Mouse (Mus musculus): ENCODE data around the gene Cyth4. TPM values are rescaled to one million over a fixed set of nuclear protein-coding genes. Genes with fewer than 3 reads are reported as not detected.
A peak's percentile ranks its signal among the peaks of the same experiment; 100 is the strongest.

The Cyth4 gene
- polyA plus RNA-seq, 1 experiment from 2014 or later, result 8.2 TPM

- no peak overlapping the region for H3K4me3 ChIP-seq (replicated peaks)
- WGBS, result 65% methylated on average over 11 of the region's 11 CpGs
- H3K9ac ChIP-seq, result no peak overlapping the region
- no peak for ATAC-seq
- H3K9me3 ChIP-seq, result no peaks in the 10 kb centered on the region
- no peak overlapping the region for H3K4me2 ChIP-seq (replicated peaks)
- H3K36me3 ChIP-seq, result no peaks in the 10 kb centered on the region
- no peaks in the 10 kb centered on the region for H3K4me1 ChIP-seq (replicated peaks)
- no peaks in the 10 kb centered on the region for H3K27me3 ChIP-seq (replicated peaks)
- no peak overlapping the region for H3K27ac ChIP-seq
These were observed 31.9 kb upstream of the Cyth4 start for GRCm38 (mm10) chr15:78564764-78565435.

DNA sequence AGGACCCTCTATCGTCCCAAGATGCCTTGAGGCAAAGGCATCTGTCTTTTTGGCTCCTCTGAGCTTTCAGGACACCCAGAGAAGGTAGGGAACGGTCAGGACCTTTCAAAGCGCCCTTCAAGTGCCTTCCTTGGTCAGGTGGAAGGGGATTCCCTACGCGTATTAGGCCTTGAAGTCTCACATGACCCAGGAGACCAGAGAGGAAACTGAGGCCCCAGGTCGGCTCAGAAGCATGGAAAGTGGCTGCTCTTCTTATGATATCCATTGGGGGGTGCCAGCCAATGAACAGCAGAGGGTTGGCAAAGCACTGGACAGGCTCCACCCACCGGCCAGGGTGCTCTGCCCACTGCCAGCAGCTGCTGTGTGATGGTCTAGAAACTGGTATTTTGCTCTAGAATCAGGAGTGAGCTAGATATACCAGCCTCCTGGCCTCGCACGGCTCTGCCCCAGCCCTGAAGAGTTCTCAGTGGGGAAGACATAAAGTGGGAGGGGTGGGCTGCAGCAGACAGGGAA lies 29.2 kb upstream of the Cyth4 start:
- no peaks in the 10 kb centered on the region for H3K36me3 ChIP-seq
- WGBS, result 70% methylated on average over 9 of the region's 9 CpGs
- no peak for ATAC-seq
- H3K9me3 ChIP-seq, result no peaks in the 10 kb centered on the region
- H3K27ac ChIP-seq, result no peak overlapping the region
- H3K4me3 ChIP-seq (replicated peaks), result no peak overlapping the region
- H3K4me2 ChIP-seq (replicated peaks), result no peak overlapping the region
- H3K9ac ChIP-seq, result no peak overlapping the region
- no peaks in the 10 kb centered on the region for H3K4me1 ChIP-seq (replicated peaks)
- no peaks in the 10 kb centered on the region for H3K27me3 ChIP-seq (replicated peaks)

DNA sequence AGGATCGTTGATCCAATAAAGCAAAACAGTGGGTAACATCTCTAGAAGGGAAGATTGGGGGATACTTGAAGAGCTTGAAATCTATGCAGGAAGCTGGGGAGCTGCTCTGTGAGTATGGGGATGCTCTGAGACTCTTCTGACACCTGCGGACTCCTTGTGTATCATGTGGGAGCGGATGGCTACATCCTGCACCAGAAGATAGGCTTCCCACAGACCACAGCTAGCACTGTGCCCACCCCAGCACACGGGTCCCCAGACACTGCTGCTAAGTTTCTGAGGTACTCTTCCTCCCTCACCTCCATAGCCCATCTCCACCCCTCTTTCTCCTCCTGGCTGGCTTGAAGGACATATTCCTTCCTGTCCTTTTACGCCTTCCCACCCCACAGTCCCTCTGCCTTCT lies 26.7 kb upstream of the Cyth4 start:
- no peaks in the 10 kb centered on the region for H3K27me3 ChIP-seq (replicated peaks)
- H3K27ac ChIP-seq, result no peak overlapping the region
- no peaks in the 10 kb centered on the region for H3K36me3 ChIP-seq
- H3K9me3 ChIP-seq, result no peaks in the 10 kb centered on the region
- WGBS, result 91% methylated on average over 5 of the region's 5 CpGs
- no peak for ATAC-seq
- no peak overlapping the region for H3K9ac ChIP-seq
- H3K4me2 ChIP-seq (replicated peaks), result no peak overlapping the region
- no peak overlapping the region for H3K4me3 ChIP-seq (replicated peaks)
- H3K4me1 ChIP-seq (replicated peaks), result no peaks in the 10 kb centered on the region

DNA sequence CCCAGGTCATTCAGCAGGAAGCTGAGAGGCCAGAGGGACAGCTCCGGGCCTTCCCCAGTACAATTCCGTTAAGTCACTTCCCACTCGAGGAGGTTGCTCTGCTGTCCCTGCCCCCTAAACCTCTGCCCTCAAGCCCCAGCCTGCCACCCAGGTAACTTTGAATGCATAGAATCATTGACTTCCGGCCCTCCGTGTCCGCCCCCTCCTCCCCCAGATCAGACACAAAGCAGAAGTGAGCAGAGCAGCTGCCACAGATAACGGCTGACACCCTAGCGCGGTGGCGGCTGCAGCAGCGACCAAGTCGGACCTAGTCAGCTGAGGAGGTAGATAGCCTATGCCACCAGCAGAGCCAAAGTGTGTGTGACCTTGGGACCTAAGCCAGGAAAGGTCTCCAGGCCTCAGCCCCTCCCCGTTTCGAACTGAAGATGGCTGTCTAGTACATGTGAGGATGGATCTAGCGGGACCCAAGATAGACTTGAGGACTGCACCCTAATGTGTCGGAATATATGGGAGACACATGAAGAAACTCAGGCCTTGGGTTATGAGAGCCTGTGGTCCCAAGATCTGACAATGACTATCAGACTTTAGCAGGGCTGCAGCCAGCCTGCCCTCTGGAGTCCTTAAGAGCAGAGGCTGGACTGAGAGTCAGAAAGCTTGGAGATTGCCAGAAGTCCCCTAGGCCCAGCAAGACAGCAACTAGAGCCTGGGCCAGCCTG lies 25.1 kb upstream of the Cyth4 start:
- Histone ChIP-seq H3K4me1 (replicated peaks) (no peaks in the 10 kb centered on the region), H3K27ac (no peak overlapping the region), H3K4me3 (replicated peaks) (peak overlapping the region; percentile 4; the same call in 1 of the 2 replicates), H3K9ac (no peak overlapping the region), H3K36me3 (no peaks in the 10 kb centered on the region), H3K9me3 (no peaks in the 10 kb centered on the region), H3K4me2 (replicated peaks) (no peak overlapping the region), H3K27me3 (replicated peaks) (no peaks in the 10 kb centered on the region)
- ATAC-seq, result 0 out of 2 replicates have a peak, but pooled peaks have one; percentile 20
- 45% methylated on average over 16 of the region's 16 CpGs for WGBS

DNA sequence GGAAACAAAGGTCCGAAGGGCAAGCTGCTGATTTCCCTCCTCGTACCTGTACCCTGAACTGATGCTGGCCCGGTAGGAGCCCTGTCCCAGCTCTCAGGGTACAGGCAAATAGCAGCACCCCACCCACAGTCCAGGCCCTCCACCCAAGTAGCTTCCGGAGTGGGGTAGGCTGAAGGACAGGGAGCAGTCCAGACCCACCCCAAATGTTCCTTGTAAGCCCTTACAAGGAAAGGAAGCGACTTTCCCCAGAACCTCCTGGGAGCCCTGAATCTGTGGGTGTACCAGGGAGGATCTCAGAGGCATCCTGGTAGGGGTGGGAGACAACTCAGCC lies 24.6 kb upstream of the Cyth4 start:
- no peak for ATAC-seq
- Histone ChIP-seq H3K9ac (no peak overlapping the region), H3K4me3 (replicated peaks) (peak overlapping the region; percentile 4; the same call in 1 of the 2 replicates), H3K27ac (no peak overlapping the region), H3K4me2 (replicated peaks) (no peak overlapping the region), H3K4me1 (replicated peaks) (no peaks in the 10 kb centered on the region), H3K27me3 (replicated peaks) (no peaks in the 10 kb centered on the region), H3K9me3 (no peaks in the 10 kb centered on the region), H3K36me3 (no peaks in the 10 kb centered on the region)
- WGBS, result 78% methylated on average over 5 of the region's 5 CpGs

- no peak within 1 kb of the TSS for H3K27ac ChIP-seq
- H3K4me3 ChIP-seq (replicated peaks), result peak within 1 kb of the TSS; percentile 4; the same call in 1 of the 2 replicates
- no peaks in the 10 kb centered on the region for H3K9me3 ChIP-seq
- 73% methylated on average over 8 of the region's 8 CpGs for WGBS
- no peaks in the 10 kb centered on the region for H3K36me3 ChIP-seq
- H3K9ac ChIP-seq, result no peak within 1 kb of the TSS
- H3K4me1 ChIP-seq (replicated peaks), result no peaks in the 10 kb centered on the region
- no peak within 1 kb of the TSS for H3K4me2 ChIP-seq (replicated peaks)
- H3K27me3 ChIP-seq (replicated peaks), result no peaks in the 10 kb centered on the region
- ATAC-seq, result no peak
These were observed 24.0 kb upstream of the Cyth4 start, which contains the start of gene Rac2 for GRCm38 (mm10) chr15:78572658-78573397. Gene Rac2 (minus strand): TSS chr15:78572783.

DNA sequence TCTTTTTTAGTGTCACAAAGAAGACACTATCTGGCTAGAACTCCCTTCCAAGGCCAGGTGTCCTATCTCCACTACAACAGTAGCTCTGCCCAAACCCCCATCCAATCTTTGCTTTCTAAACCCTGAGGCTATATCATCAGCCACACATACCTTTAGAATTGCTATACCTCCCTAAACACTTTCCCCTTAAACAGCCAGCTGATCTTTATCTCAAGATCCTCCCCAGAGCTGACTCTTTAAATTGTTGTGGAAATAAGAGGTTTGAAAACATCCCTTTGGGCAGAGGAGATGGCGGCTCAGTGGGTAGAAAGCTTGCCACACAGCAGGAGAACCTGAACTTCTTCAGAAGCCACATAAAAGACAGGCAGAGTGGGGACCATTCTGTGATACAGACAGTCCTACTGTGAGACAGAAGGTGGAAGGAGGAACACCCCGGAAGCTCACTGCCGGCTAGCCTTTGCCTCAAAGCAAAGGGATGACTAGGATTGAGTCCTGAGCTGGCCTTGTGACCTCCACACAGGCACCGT lies 20.5 kb upstream of the Cyth4 start:
- no peak overlapping the region for H3K4me3 ChIP-seq (replicated peaks)
- WGBS, result 72% methylated on average over 4 of the region's 4 CpGs
- H3K36me3 ChIP-seq, result no peaks in the 10 kb centered on the region
- peaks cover 15% of the 10 kb centered on the region for H3K4me1 ChIP-seq (replicated peaks)
- no peaks in the 10 kb centered on the region for H3K9me3 ChIP-seq
- no peak overlapping the region for H3K4me2 ChIP-seq (replicated peaks)
- no peak overlapping the region for H3K9ac ChIP-seq
- H3K27ac ChIP-seq, result no peak overlapping the region
- H3K27me3 ChIP-seq (replicated peaks), result no peaks in the 10 kb centered on the region
- ATAC-seq, result no peak

DNA sequence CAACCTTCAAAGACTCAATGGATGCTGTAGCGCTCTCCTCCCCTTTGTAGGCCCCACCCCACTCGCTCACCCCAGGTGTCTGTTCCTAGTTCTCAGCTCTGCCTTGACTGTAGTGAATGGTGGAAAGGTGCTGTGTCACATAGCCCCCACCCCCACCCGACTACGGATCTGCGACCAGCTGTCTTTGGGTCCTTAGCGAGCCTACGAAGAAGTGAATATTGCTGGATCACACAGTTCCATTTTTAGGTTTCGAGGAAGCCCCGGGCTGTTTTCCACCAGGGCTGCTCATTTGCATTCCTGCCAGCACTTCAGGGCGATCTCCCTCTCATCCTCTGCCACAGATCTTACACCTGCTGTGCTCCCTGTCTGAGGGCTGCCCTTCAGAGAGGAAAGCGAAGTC lies 13.5 kb upstream of the Cyth4 start:
- no peaks in the 10 kb centered on the region for H3K27me3 ChIP-seq (replicated peaks)
- no peaks in the 10 kb centered on the region for H3K9me3 ChIP-seq
- no peaks in the 10 kb centered on the region for H3K36me3 ChIP-seq
- no peak for ATAC-seq
- no peak overlapping the region for H3K4me3 ChIP-seq (replicated peaks)
- H3K4me2 ChIP-seq (replicated peaks), result no peak overlapping the region
- peaks cover 15% of the 10 kb centered on the region for H3K4me1 ChIP-seq (replicated peaks)
- WGBS, result 24% methylated on average over 11 of the region's 11 CpGs
- H3K9ac ChIP-seq, result no peak overlapping the region
- H3K27ac ChIP-seq, result no peak overlapping the region

- no peak overlapping the region for H3K27ac ChIP-seq
- WGBS, result 83% methylated on average over 7 of the region's 7 CpGs
- no peak overlapping the region for H3K4me2 ChIP-seq (replicated peaks)
- H3K9me3 ChIP-seq, result no peaks in the 10 kb centered on the region
- H3K4me3 ChIP-seq (replicated peaks), result no peak overlapping the region
- H3K4me1 ChIP-seq (replicated peaks), result peaks cover 5% of the 10 kb centered on the region
- ATAC-seq, result no peak
- H3K9ac ChIP-seq, result no peak overlapping the region
- no peaks in the 10 kb centered on the region for H3K27me3 ChIP-seq (replicated peaks)
- no peaks in the 10 kb centered on the region for H3K36me3 ChIP-seq
These were observed 11.4 kb upstream of the Cyth4 start for GRCm38 (mm10) chr15:78585404-78585803.

GRCm38 (mm10) chr15:78587050-78587994 lies 9.5 kb upstream of the Cyth4 start:
- no peak overlapping the region for H3K4me3 ChIP-seq (replicated peaks)
- H3K9ac ChIP-seq, result no peak overlapping the region
- H3K27me3 ChIP-seq (replicated peaks), result no peaks in the 10 kb centered on the region; the same call in 1 of the 2 replicates
- no peak overlapping the region for H3K27ac ChIP-seq
- WGBS, result 50% methylated on average over 18 of the region's 18 CpGs
- no peaks in the 10 kb centered on the region for H3K36me3 ChIP-seq
- H3K4me1 ChIP-seq (replicated peaks), result no peaks in the 10 kb centered on the region
- H3K4me2 ChIP-seq (replicated peaks), result no peak overlapping the region
- ATAC-seq, result peak; percentile 87
- no peaks in the 10 kb centered on the region for H3K9me3 ChIP-seq

DNA sequence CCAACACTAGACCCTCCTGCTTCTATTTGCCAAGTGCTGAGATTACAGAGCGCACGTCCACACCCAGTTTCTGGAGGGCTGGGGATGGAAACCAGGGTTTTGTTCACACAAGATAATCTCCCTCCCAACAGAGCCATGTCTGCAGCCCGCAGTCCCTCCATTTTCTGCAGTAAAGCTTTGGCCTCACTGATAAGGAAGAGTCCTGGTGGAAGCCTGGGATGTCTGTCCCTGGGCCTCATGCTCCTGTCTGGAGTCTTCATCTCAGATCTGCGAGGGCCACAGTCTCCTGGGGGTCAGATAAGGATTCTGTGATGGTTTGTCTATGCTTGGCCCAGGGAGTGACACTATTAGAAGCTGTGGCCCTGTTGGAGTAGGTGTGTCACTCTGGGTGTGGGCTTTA lies 8.8 kb upstream of the Cyth4 start:
- H3K9me3 ChIP-seq, result no peaks in the 10 kb centered on the region
- H3K9ac ChIP-seq, result no peak overlapping the region
- H3K4me1 ChIP-seq (replicated peaks), result no peaks in the 10 kb centered on the region
- H3K36me3 ChIP-seq, result no peaks in the 10 kb centered on the region
- no peak overlapping the region for H3K4me3 ChIP-seq (replicated peaks)
- H3K4me2 ChIP-seq (replicated peaks), result no peak overlapping the region
- no peaks in the 10 kb centered on the region; the same call in 1 of the 2 replicates for H3K27me3 ChIP-seq (replicated peaks)
- no peak for ATAC-seq
- no peak overlapping the region for H3K27ac ChIP-seq
- 77% methylated on average over 4 of the region's 4 CpGs for WGBS

Measured in intestine, embryonic 15.5 days (tissue).